Comparison of ENCODE assay signal across 21 mouse cellular contexts in genomic region chr1:4574101-4574500, GRCm38 (mm10).
"Had no signal": no experiment of that assay in that cellular context is flagged by ENCODE, and none has a peak within 500 bp of the region (broad histone marks: within the 10 kb centered on the region; RNA-seq: fewer than 3 reads in every experiment).

No protein-coding gene starts in this region.

- DNase-seq: kidney, adult 8-10 months; layer of hippocampus, adult 9-11 months; liver; retina, postnatal 1 day; right cerebral cortex, postnatal 25 days; thymus, adult 18-20 months; thymus, postnatal 36 days had no signal

- H3K36me3 ChIP-seq: limb, embryonic 10.5 days; limb, embryonic 13.5 days; liver, embryonic 12.5 days; liver, embryonic 15.5 days; lung, embryonic 15.5 days; midbrain, embryonic 10.5 days; midbrain, embryonic 13.5 days; neural tube, embryonic 13.5 days had no signal

- H3K4me1 ChIP-seq: liver, embryonic 12.5 days had no signal

- H3K9me3 ChIP-seq: limb, embryonic 10.5 days; limb, embryonic 13.5 days; liver, embryonic 12.5 days; liver, embryonic 15.5 days; lung, embryonic 15.5 days; megakaryocyte, embryonic 14.5 days; midbrain, embryonic 10.5 days; midbrain, embryonic 13.5 days; neural tube, embryonic 13.5 days had no signal

- H3K4me2 ChIP-seq: limb, embryonic 13.5 days; liver, embryonic 12.5 days; liver, embryonic 15.5 days; lung, embryonic 15.5 days; midbrain, embryonic 13.5 days; neural tube, embryonic 13.5 days had no signal

- H3K9ac ChIP-seq: limb, embryonic 13.5 days; liver, embryonic 12.5 days; liver, embryonic 15.5 days; lung, embryonic 15.5 days; midbrain, embryonic 13.5 days; neural tube, embryonic 13.5 days had no signal

- H3K4me3 ChIP-seq: layer of hippocampus, adult 2 months; limb, embryonic 10.5 days; limb, embryonic 13.5 days; liver, embryonic 12.5 days; liver, embryonic 15.5 days; lung, embryonic 15.5 days; megakaryocyte, embryonic 14.5 days; midbrain, embryonic 10.5 days; midbrain, embryonic 13.5 days; myocyte; neural tube, embryonic 13.5 days had no signal

- ATAC-seq: intestine, postnatal 0 days; liver, embryonic 12.5 days; midbrain, embryonic 13.5 days; midbrain, embryonic 16.5 days had no signal

- H3K27ac ChIP-seq: kidney, postnatal 0 days; layer of hippocampus, adult 2 months; limb, embryonic 10.5 days; limb, embryonic 13.5 days; liver, embryonic 12.5 days; liver, embryonic 15.5 days; lung, embryonic 15.5 days; midbrain, embryonic 10.5 days; midbrain, embryonic 13.5 days; neural tube, embryonic 13.5 days had no signal

- H3K27me3 ChIP-seq: limb, embryonic 13.5 days; lung, embryonic 15.5 days; midbrain, embryonic 13.5 days; neural tube, embryonic 13.5 days had no signal
